Mouse (Mus musculus) liver, embryonic 15.5 days (tissue): ENCODE measurements around the gene Gm3685. TPM values are rescaled to one million over a fixed set of nuclear protein-coding genes. Genes with fewer than 3 reads are reported as not detected.
"Not testable (repeated sequence)": the region's sequence is repeated elsewhere in the genome, so short reads cannot be mapped to it uniquely, and the experiment has no call there.

ENCODE experiments used
- ATAC-seq: fragments of 200-750 bp; cut with Nextera tagmentation; 2 replicates; pipeline ENCODE4 v1.8.0; 2017; ENCODE audit warnings: moderate number of reproducible peaks, mild to moderate bottlenecking, moderate library complexity; ENCODE audit not compliant: insufficient read depth
- H3K27ac ChIP-seq: fragments of 300-500 bp; sonication (generic); replicated peaks from 2 replicates; pipeline ENCODE4 v1.5.1; 2015; ENCODE audit warnings: mild to moderate bottlenecking, inconsistent platforms
- H3K27me3 ChIP-seq: fragments of 300-500 bp; sonication (generic); 2 replicates; pipeline ENCODE4 v1.6.1; 2015; ENCODE audit warnings: mild to moderate bottlenecking, inconsistent platforms
- H3K36me3 ChIP-seq: fragments of 300-500 bp; sonication (generic); replicated peaks from 2 replicates; pipeline ENCODE4 v1.6.1; 2015; ENCODE audit warnings: moderate library complexity, mild to moderate bottlenecking, inconsistent platforms
- H3K4me1 ChIP-seq: fragments of 300-500 bp; sonication (generic); replicated peaks from 2 replicates; pipeline ENCODE4 v1.6.1; 2015; ENCODE audit warnings: inconsistent platforms
- H3K4me2 ChIP-seq: fragments of 300-500 bp; sonication (generic); 2 replicates; pipeline ENCODE4 v1.6.1; 2015; ENCODE audit warnings: moderate library complexity, mild to moderate bottlenecking, inconsistent platforms
- H3K4me3 ChIP-seq: fragments of 300-500 bp; sonication (generic); replicated peaks from 2 replicates; pipeline ENCODE4 v1.5.1; 2015; ENCODE audit warnings: mild to moderate bottlenecking, inconsistent platforms
- H3K9ac ChIP-seq: fragments of 300-500 bp; sonication (generic); 2 replicates; pipeline ENCODE4 v1.6.1; 2015; ENCODE audit warnings: moderate library complexity, mild to moderate bottlenecking, inconsistent platforms
- H3K9me3 ChIP-seq: fragments of 300-500 bp; sonication (generic); replicated peaks from 2 replicates; pipeline ENCODE4 v1.6.1; 2016; ENCODE audit warnings: inconsistent platforms
- whole genome bisulfite sequencing: fragments of 180-500 bp; shearing (Covaris S2); methylation state at CpG from one replicate; pipeline ENCODE4 v1.1.7; 2015; ENCODE audit warnings: mixed read lengths; ENCODE audit not compliant: insufficient replicate concordance; 5-methylcytosine and 5-hydroxymethylcytosine counted together
- polyA plus RNA-seq: library from polyadenylated mRNA; unstranded; fragments of >200 nt; fragmentation: Nextera tagmentation; extraction: Ambion mirVana; gene quantifications from 2 replicates; pipeline ENCODE4 v1.2.1, GENCODE M21; 2015

Gene Gm3685
- polyA plus RNA-seq, result not detected in 2 replicates

GRCm38 (mm10) chr14:7044870-7045269 lies at the start of gene Gm3685:
Gene Gm3685, minus strand, starts transcription at chr14:7044970.
- H3K27ac ChIP-seq, H3K9ac ChIP-seq, H3K4me1 ChIP-seq, H3K4me3 ChIP-seq, ATAC-seq, H3K27me3 ChIP-seq, H3K36me3 ChIP-seq, H3K4me2 ChIP-seq, H3K9me3 ChIP-seq: not testable (repeated sequence)
- WGBS, result no CpG with 5 or more reads among the region's 2 CpGs

GRCm38 (mm10) chr14:7026781-7027749 lies 17.7 kb downstream of the Gm3685 start, which contains the start of gene Gm10406:
Gene Gm10406, minus strand, starts transcription at chr14:7027449.
- WGBS, result 2% methylated on average over 56 of the region's 70 CpGs
- not testable (repeated sequence) for H3K9ac ChIP-seq

GRCm38 (mm10) chr14:7026274-7026673 lies 18.5 kb downstream of the Gm3685 start:
- not testable (repeated sequence) for H3K4me3 ChIP-seq

More at GRCm38 (mm10) chr14:7026781-7027749, 17.7 kb downstream of the Gm3685 start, which contains the start of gene Gm10406:
- ATAC-seq, H3K9me3 ChIP-seq, H3K4me3 ChIP-seq, H3K27ac ChIP-seq, H3K27me3 ChIP-seq, H3K36me3 ChIP-seq, H3K4me1 ChIP-seq: not testable (repeated sequence)
- H3K4me2 ChIP-seq, result peak within 1 kb of the TSS; percentile 38

More at GRCm38 (mm10) chr14:7026274-7026673, 18.5 kb downstream of the Gm3685 start:
- not testable (repeated sequence) for H3K4me1 ChIP-seq, ATAC-seq, H3K9me3 ChIP-seq, H3K4me2 ChIP-seq, H3K27me3 ChIP-seq, H3K27ac ChIP-seq, H3K36me3 ChIP-seq, H3K9ac ChIP-seq
- 8% methylated on average over 9 of the region's 9 CpGs for WGBS

Other genes starting within 250 kb of the Gm3685 start
- gene Gm3642, start 204.7 kb downstream of the Gm3685 start, polyA plus RNA-seq, result not detected in 2 replicates
- gene Gm3667, start 155.0 kb downstream of the Gm3685 start, polyA plus RNA-seq, result not detected in 2 replicates
- gene Gm6356, start 71.2 kb downstream of the Gm3685 start, polyA plus RNA-seq, result not detected in 2 replicates
- not detected in 2 replicates for gene Gm10406, start 17.5 kb downstream of the Gm3685 start, polyA plus RNA-seq
- gene Gm3696, start 55.7 kb upstream of the Gm3685 start, polyA plus RNA-seq, result not detected in 2 replicates
- gene Gm6676, start 80.4 kb upstream of the Gm3685 start, polyA plus RNA-seq, result not detected in 2 replicates
- 0.10 and 0.12 TPM in 2 replicates for gene Gm3512, start 129.6 kb upstream of the Gm3685 start, polyA plus RNA-seq
- gene Gm16434, start 149.6 kb upstream of the Gm3685 start, polyA plus RNA-seq, result not detected in 2 replicates
- gene Gm3727, start 219.7 kb upstream of the Gm3685 start, polyA plus RNA-seq, result not detected in 2 replicates